Mouse (Mus musculus) kidney, postnatal 25 days (tissue): ENCODE results near the gene Wdr66.

ENCODE experiments used
- DNase-seq, 2 experiments: peaks; one replicate each; pipeline ENCODE4 v3.0.0; 2021; ENCODE audit warnings: mixed read lengths in 2 of 2

Wdr66 gene

GRCm38 (mm10) chr5:123272927-123273326, 21.0 kb downstream of the Wdr66 start:
- DNase-seq, result no peak

DNA sequence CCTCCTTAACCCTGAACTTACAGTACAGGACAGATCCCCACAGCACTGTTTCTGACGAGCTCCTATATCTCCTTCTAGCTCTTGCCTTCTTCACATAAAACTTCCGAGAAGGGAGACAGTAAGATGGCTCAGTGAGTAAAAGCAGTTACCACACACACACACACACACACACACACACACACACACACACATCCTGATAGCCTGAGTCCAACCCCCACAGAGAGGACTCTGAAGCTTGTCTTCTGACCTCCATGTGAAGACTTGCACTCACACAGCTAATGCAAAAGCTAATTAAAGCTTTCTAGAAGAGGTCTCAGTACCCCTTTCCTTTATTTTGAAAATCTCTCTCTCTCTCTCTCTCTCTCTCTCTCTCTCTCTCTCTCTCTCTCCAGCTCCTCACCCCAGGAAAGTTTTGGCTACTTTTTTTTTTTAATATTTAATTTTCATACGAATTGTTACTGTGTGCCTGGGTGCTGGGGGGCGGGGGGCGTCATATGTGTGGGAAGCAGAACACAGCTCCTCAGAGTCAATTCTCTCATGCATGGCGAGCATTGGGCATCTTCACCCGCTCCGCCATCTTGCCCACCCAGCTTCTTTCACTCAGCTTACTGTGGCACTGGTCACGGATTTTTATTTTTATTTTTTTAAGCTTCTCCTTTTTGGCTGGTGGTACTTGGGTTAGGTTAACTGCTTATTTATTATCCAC, 24.9 kb downstream of the Wdr66 start:
- DNase-seq, result no peak

- no peak for DNase-seq
Observed at GRCm38 (mm10) chr5:123277342-123277701, 25.4 kb downstream of the Wdr66 start.

GRCm38 (mm10) chr5:123277704-123278103, 25.8 kb downstream of the Wdr66 start:
- DNase-seq, result no peak

DNA sequence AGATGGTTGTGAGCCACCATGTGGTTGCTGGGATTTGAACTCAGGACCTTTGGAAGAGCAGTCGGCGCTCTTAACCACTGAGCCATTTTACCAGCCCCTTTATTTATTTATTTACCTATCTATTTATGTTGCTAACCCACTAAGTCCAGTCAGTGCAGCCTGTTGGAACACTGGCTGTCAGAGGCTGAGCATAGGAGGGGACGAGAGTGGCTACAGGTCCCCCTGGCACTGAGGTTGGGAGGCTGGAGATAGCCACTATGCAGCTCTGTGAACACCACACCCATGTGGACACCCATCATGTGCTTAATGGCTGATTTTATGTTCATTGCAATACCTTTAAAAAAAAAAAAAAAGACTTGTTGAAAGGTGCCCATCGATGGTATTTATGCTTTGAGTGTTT, 27.3 kb downstream of the Wdr66 start:
- DNase-seq, result no peak

DNA sequence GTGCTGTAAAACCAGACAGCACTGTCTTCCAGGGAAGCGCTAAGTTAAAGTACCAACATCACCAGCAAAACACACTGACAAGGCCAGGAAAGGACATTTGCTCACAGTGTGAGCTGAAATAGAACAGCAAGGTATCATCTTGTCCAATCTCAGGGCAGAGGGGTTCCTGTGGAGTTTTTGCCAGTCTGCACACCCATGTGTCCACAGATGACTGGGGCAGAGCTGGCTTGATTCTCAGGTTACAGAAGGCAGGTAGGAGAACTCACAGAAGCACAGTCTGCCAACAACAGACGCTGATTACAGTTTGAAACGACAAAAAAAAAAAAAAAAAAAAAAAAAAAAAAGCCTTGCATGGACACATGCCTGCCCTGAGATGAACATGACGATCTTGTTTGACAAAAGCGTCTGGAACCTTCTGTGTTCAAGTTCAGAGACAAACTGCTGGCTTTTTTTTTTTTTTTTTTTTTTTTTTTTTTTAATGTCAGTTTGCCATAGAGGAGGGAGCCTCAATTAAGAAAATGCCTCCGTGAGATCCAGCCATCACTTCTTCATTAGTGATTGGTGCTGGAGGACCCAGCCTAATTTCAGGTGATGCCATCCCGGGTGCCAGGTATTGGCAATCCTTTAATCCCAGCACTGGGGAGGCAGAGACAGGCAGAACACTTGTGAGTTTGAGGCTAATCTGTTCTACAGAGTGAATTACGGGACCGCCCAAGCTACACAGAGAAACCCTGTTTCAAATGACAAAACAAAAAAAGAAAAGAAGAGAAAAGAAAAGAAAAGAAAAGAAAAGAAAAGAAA, 29.6 kb downstream of the Wdr66 start:
- no peak for DNase-seq

- peak; percentile 55 to 75 for DNase-seq
Observed at GRCm38 (mm10) chr5:123285174-123285573, 33.3 kb downstream of the Wdr66 start.

GRCm38 (mm10) chr5:123288079-123288478, 36.2 kb downstream of the Wdr66 start:
- no peak for DNase-seq

- no peak for DNase-seq
Observed at GRCm38 (mm10) chr5:123294653-123295052, 42.8 kb downstream of the Wdr66 start.

DNA sequence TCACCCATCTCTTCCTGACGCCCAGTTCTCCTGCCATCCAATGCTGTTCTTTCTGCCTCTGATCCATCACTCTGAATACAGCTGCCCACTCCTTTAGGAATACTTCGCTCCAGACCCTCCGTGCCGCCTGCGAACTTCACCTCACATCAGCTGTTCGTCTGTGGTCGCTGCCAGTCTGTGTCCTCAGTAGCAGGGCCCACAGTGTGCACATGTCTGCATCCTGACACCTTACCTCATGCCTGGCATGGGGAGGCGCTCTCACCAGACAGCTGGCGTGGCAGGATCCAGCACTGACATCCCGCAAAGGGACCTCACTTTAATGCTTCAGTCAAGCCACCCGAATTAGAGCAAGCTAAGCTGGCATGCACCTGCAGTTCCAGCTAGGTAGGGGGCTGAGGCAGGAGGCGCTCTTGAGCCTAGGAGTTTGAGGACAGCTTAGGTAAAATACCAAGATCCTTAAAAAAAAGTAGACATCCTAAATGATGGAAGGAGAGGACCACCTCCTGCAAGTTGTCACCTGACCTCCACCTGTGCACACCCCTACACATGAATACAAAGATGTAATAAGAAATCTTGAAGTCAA, 44.4 kb downstream of the Wdr66 start:
- peak in 1 of 2 experiments; percentile 49 for DNase-seq

DNA sequence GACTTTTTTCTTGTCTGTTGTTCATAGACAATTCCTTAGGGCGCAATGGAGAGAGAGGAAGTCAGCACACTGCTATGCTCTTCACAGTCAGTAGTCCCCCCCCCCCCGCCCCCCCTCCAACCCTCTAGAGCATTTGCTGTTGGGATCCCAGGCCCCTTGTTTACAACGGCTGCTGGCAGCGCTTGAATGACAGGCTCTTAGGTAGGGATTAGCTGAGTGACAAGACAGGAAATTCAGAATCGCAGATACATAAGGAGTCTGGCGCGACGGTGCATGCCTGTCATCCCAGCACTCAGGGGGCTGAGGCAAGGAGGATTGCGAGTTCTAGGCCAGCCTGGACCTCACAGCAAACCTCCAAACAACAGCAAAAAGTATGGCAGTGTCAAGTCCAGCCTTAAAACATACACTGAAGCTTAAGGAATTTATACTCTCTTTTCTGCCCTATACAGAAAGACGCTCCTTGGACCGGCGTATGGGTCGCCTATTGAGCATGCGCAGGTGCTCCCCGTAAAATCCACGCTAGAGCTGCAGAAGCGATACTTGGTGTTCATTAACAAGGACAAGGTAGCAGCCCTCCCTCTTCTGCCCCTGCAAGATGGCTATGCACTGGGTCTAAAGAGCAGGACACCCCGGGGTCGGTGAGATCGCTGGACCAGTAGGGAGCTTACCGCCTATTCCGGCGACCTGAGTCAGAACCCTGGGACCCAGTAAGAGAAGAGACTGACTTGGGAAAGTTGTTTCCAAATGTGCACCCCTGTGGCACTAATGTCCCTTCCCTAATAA, 45.3 kb downstream of the Wdr66 start:
- peak; percentile 44 to 79 for DNase-seq

DNA sequence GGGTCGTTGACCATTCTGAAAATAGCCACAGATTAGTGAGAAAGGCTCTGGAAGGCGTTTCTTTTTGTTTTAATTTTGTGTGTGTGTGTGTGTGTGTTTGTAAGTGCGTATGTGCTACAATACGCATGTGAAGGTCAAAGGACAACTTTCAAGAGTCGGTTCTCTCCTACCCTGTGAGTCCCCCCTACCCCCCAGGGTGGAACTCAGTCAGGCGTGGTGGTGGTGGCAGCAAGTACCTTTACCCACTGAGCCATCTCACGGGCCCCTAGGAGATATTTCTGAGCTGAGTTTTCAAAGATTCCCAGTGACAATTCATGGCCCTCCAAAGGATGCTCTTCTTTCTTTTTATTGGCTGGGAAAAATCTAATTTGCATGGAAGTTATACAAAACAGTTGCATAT, 45.9 kb downstream of the Wdr66 start:
- peak in 1 of 2 experiments; percentile 54 for DNase-seq

- peak in 1 of 2 experiments; percentile 60 for DNase-seq
Observed at GRCm38 (mm10) chr5:123298526-123298925, 46.6 kb downstream of the Wdr66 start.

- DNase-seq, result no peak
Observed at GRCm38 (mm10) chr5:123300496-123301034, 48.7 kb downstream of the Wdr66 start.

GRCm38 (mm10) chr5:123301780-123302521, 50.0 kb downstream of the Wdr66 start:
- DNase-seq, result no peak

DNA sequence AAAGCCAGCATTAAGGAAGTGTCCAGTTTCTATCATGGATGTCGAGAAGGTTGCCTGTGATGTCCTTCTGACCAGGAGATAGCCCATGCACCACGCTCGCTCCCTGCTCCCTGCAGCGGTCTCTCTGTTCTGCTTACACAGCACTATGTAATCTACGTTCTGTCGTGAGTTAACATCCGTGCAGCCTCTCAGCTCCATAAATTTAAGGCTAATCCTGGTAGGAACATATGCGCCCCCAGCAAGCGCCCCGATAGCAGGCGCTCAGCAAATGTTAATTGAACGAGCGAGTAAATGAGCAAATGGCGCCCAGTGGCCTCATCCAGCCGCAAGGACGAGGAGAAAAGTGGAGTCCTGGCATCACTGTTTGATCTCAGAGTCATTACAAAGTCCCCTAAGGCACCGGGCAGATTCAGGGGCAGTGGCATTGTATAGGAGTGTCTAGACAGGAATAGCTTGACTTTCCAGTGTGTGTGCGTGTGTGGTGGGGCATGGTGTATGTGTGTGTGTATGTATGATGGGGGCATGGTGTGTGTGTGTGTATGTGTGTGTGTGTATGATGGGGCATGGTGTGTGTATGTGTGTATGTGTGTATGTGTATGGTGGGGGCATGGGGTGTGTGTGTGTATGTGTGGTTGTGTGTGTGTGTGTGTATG, 55.9 kb downstream of the Wdr66 start:
- DNase-seq, result no peak

DNA sequence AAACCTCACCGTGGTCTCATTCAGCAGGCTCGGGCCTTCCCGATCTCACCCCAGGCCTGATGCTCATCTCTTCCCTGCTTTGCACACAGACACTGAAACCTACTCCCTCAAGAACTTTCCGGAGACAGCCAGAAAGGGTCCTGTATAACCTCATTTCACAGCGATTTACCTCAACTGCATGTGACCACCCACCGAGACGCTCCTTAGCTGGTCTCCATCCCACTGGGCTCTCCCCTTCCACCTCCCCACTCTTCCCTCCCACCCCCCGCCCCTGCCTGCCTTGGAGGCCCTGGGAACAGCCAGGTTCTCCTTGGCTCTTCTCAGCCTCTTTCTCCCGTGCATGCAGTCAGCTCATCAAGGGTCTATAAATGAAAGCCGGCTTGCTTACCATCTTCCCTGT, 57.9 kb downstream of the Wdr66 start:
- DNase-seq, result no peak

- DNase-seq, result no peak
Observed at GRCm38 (mm10) chr5:123310221-123310620, 58.3 kb downstream of the Wdr66 start.

DNA sequence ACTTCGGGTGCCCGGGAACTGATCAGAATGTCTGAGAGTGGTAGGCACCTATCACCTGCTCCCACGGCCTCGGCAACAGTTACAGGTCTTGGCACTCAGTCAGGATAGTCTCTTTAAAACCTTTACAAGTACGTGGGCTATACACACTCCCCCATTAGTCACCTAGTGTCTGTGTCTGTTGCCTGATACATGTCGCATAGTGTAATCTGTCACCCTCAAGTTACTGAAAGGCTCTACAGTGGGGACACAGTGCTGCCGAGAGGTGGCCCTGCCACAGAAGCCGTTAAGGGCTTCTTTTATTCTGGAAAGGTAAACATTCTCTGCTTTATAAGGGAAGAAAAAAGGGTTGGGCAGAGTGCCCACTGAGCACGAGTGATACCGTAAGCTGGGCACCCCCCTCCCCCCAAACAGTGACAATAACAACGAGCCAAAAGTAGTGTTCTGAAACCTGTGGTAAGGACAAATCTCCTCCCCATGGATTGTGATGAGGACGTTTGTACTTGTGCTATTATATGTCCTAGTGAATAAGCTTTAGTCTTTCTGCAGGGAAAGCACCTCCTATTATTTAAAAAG, 61.2 kb downstream of the Wdr66 start:
- no peak for DNase-seq

GRCm38 (mm10) chr5:123313851-123314380, 62.0 kb downstream of the Wdr66 start:
- peak in 1 of 2 experiments; percentile 40 for DNase-seq
